ENCODE assay signal across 9 mouse cellular contexts in the genomic region with DNA sequence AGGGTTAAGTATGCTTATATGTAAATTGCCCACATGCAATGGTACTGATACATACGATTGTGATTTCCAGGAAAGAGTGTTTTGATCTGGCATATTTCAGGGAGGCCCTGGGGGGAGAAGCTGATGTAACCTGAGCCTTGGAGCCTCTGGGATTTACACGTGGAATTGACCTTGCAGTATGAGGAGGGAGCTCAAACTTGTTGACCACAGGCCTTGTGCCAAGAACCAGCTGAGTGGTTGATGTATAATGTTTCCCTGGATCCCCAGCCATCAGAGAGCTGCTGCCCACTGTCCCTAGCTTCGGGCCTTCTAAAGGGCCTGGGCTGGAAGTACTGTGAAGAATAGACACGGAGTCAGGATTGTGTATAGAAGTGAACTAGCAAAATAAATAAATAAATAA. TPM values are rescaled to one million over a fixed set of nuclear protein-coding genes. Genes with fewer than 3 reads are reported as not detected.
DNase-seq lines count a peak whose midpoint lies in the region; ATAC-seq and TF ChIP-seq lines count a peak whose summit lies in the region.
"Had no signal": no experiment of that assay in that cellular context is flagged by ENCODE, and none has a peak within 500 bp of the region (broad histone marks: within the 10 kb centered on the region; RNA-seq: fewer than 3 reads in every experiment).

No protein-coding gene starts in this region.

- H3K4me3 ChIP-seq in heart, postnatal 0 days (ENCODE audit: low read depth, low read length) = peak overlapping the region; percentile 87
- peak overlapping the region; percentile 78 for H3K4me3 ChIP-seq in embryonic fibroblast, embryonic 13.5 days (ENCODE audit: insufficient read depth, low read length)
- peak overlapping the region; percentile 72 for H3K4me3 ChIP-seq in kidney, postnatal 0 days (replicated peaks; ENCODE audit: low read depth, low read length)
- peak overlapping the region; percentile 68 for H3K4me3 ChIP-seq in midbrain, embryonic 13.5 days (replicated peaks)

- H3K4me2 ChIP-seq in heart, postnatal 0 days (ENCODE audit: low read depth, low read length) = peak overlapping the region; percentile 79
- peak overlapping the region; percentile 91 for H3K4me2 ChIP-seq in kidney, postnatal 0 days (ENCODE audit: low read length)
- peak overlapping the region; percentile 72 for H3K4me2 ChIP-seq in midbrain, embryonic 13.5 days (replicated peaks)

- no peak for TF ChIP-seq CTCF in heart, postnatal 0 days (IDR thresholded peaks at IDR 0.05; ENCODE audit: low read depth)
- TF ChIP-seq CTCF in embryonic fibroblast, embryonic 13.5 days (IDR thresholded peaks at IDR 0.05; ENCODE audit: borderline replicate concordance, insufficient read depth, low read length) = no peak
- TF ChIP-seq CTCF in kidney, postnatal 0 days (IDR thresholded peaks at IDR 0.05; ENCODE audit: low read depth) = no peak

- H3K27me3 ChIP-seq in heart, postnatal 0 days (ENCODE audit: control insufficient read depth, insufficient read depth, low read length) = no peaks in the 10 kb centered on the region
- no peaks in the 10 kb centered on the region for H3K27me3 ChIP-seq in kidney, postnatal 0 days (ENCODE audit: insufficient read depth, low read length)
- no peaks in the 10 kb centered on the region for H3K27me3 ChIP-seq in midbrain, embryonic 13.5 days

- intact Hi-C loops in heart, postnatal 36 days (cut with DNase I) = no loop called here

- ATAC-seq in heart, postnatal 0 days (ENCODE audit: insufficient read depth, low read depth) = no peak
- ATAC-seq in kidney, postnatal 0 days (replicated peaks; ENCODE audit: low FRiP score, low read depth) = no peak
- ATAC-seq in midbrain, embryonic 13.5 days = no peak

- DNase-seq in heart, postnatal 0 days (ENCODE audit: low spot score) = no peak
- no peak for DNase-seq in heart, postnatal 36 days
- no peak for DNase-seq in kidney, postnatal 0 days (ENCODE audit: low spot score)
- no peak for DNase-seq in layer of hippocampus, adult 9-10 months (ENCODE audit: low spot score)
- DNase-seq in thymus, postnatal 25 days = no peak
- DNase-seq in thymus, postnatal 10 days (ENCODE audit: low spot score in 2 of 2) = no peak

- H3K9ac ChIP-seq in heart, postnatal 0 days (replicated peaks; ENCODE audit: low read depth, low read length) = no peak overlapping the region
- no peak overlapping the region for H3K9ac ChIP-seq in kidney, postnatal 0 days (ENCODE audit: low read depth, low read length)
- no peak overlapping the region for H3K9ac ChIP-seq in midbrain, embryonic 13.5 days (replicated peaks)

- 47% methylated on average over 4 of the region's 4 CpGs for WGBS in heart, postnatal 0 days
- WGBS in kidney, postnatal 0 days = 46% methylated on average over 4 of the region's 4 CpGs
- 69% methylated on average over 4 of the region's 4 CpGs for WGBS in midbrain, embryonic 13.5 days

- no peak overlapping the region for H3K27ac ChIP-seq in heart, postnatal 0 days (ENCODE audit: low read depth)
- no peak overlapping the region for H3K27ac ChIP-seq in embryonic fibroblast, embryonic 13.5 days (ENCODE audit: insufficient read depth, low read length)
- no peak overlapping the region for H3K27ac ChIP-seq in kidney, postnatal 0 days
- H3K27ac ChIP-seq in midbrain, embryonic 13.5 days = no peak overlapping the region

- H3K9me3 ChIP-seq in heart, postnatal 0 days (replicated peaks; ENCODE audit: control insufficient read depth, low read length) = no peaks in the 10 kb centered on the region
- H3K9me3 ChIP-seq in kidney, postnatal 0 days (replicated peaks; ENCODE audit: low read length) = no peaks in the 10 kb centered on the region
- H3K9me3 ChIP-seq in midbrain, embryonic 13.5 days = no peaks in the 10 kb centered on the region

- no peak for TF ChIP-seq POLR2A in embryonic fibroblast, embryonic 13.5 days (IDR thresholded peaks at IDR 0.05; ENCODE audit: low read depth, low read length)

- TF ChIP-seq EP300 in heart, postnatal 0 days (IDR thresholded peaks at IDR 0.05; ENCODE audit: low read depth) = no peak

- H3K4me1 ChIP-seq in heart, postnatal 0 days (ENCODE audit: control insufficient read depth, insufficient read depth) = peaks cover 11% of the 10 kb centered on the region
- no peaks in the 10 kb centered on the region for H3K4me1 ChIP-seq in embryonic fibroblast, embryonic 13.5 days (ENCODE audit: control insufficient read depth, insufficient read depth, low read length)
- no peaks in the 10 kb centered on the region for H3K4me1 ChIP-seq in kidney, postnatal 0 days (replicated peaks; ENCODE audit: insufficient read depth, low read length)
- peaks cover 13% of the 10 kb centered on the region for H3K4me1 ChIP-seq in midbrain, embryonic 13.5 days (replicated peaks)

- H3K36me3 ChIP-seq in heart, postnatal 0 days (replicated peaks; ENCODE audit: control insufficient read depth, insufficient read depth, low read length) = peaks cover 9% of the 10 kb centered on the region
- H3K36me3 ChIP-seq in kidney, postnatal 0 days (ENCODE audit: insufficient read depth, low read length) = no peaks in the 10 kb centered on the region
- no peaks in the 10 kb centered on the region for H3K36me3 ChIP-seq in midbrain, embryonic 13.5 days

RNA-seq across cellular contexts. Expression of gene Mknk1, which starts 1.0 kb away (rescaled TPM):
- 10.9 and 15.4 TPM in 2 replicates for total RNA-seq in heart, postnatal 0 days (2014; rRNA removed; ENCODE audit: low replicate concordance)
- 15.5 and 16.6 TPM in 2 replicates for polyA plus RNA-seq in heart, postnatal 0 days (2015; fragmentation: Nextera tagmentation; extraction: Ambion mirVana)
- 10 to 100 TPM; 22.8 to 23.8 TPM for total RNA-seq in heart, postnatal 36 days (2021)
- polyA plus RNA-seq in embryonic fibroblast, embryonic 13.5 days (2011; ENCODE audit: insufficient read length, low read depth, missing spikeins) = 23.5 and 30.9 TPM in 2 replicates
- 20.4 and 21.6 TPM in 2 replicates for polyA plus RNA-seq in kidney, postnatal 0 days (2015; fragmentation: Nextera tagmentation; extraction: Ambion mirVana)
- polyA plus RNA-seq in midbrain, embryonic 13.5 days (2015; fragmentation: Nextera tagmentation; extraction: Ambion mirVana) = 23.3 and 25.7 TPM in 2 replicates

RNA-seq across cellular contexts. Expression of gene Mob3c, which starts 12.1 kb away (rescaled TPM):
- 3.1 and 4.9 TPM in 2 replicates for total RNA-seq in heart, postnatal 0 days (2014; rRNA removed; ENCODE audit: low replicate concordance)
- polyA plus RNA-seq in heart, postnatal 0 days (2015; fragmentation: Nextera tagmentation; extraction: Ambion mirVana) = 5.5 and 6.4 TPM in 2 replicates
- 1 to 10 TPM; 4.7 to 5.4 TPM for total RNA-seq in heart, postnatal 36 days (2021)
- 5.8 and 7.2 TPM in 2 replicates for polyA plus RNA-seq in embryonic fibroblast, embryonic 13.5 days (2011; ENCODE audit: insufficient read length, low read depth, missing spikeins)
- 7.4 and 8.9 TPM in 2 replicates for polyA plus RNA-seq in kidney, postnatal 0 days (2015; fragmentation: Nextera tagmentation; extraction: Ambion mirVana)
- polyA plus RNA-seq in midbrain, embryonic 13.5 days (2015; fragmentation: Nextera tagmentation; extraction: Ambion mirVana) = 4.0 and 4.9 TPM in 2 replicates

RNA-seq across cellular contexts. Expression of gene Kncn, which starts 44.2 kb away (rescaled TPM):
- not detected in 2 replicates for total RNA-seq in heart, postnatal 0 days (2014; rRNA removed; ENCODE audit: low replicate concordance)
- polyA plus RNA-seq in heart, postnatal 0 days (2015; fragmentation: Nextera tagmentation; extraction: Ambion mirVana) = not detected in 2 replicates
- total RNA-seq in heart, postnatal 36 days (2021) = not detected
- not detected in 2 replicates for polyA plus RNA-seq in embryonic fibroblast, embryonic 13.5 days (2011; ENCODE audit: insufficient read length, low read depth, missing spikeins)
- polyA plus RNA-seq in kidney, postnatal 0 days (2015; fragmentation: Nextera tagmentation; extraction: Ambion mirVana) = 0.05 and 0.09 TPM in 2 replicates
- polyA plus RNA-seq in midbrain, embryonic 13.5 days (2015; fragmentation: Nextera tagmentation; extraction: Ambion mirVana) = 0.24 TPM in 1 of 2 replicates, not detected in the other
- total RNA-seq: adrenal gland, postnatal 36 days had no signal

RNA-seq across cellular contexts. Expression of gene 6430628N08Rik, which starts 50.5 kb away (rescaled TPM):
- not detected in 2 replicates for total RNA-seq in heart, postnatal 0 days (2014; rRNA removed; ENCODE audit: low replicate concordance)
- polyA plus RNA-seq in heart, postnatal 0 days (2015; fragmentation: Nextera tagmentation; extraction: Ambion mirVana) = not detected in 2 replicates
- not detected for total RNA-seq in heart, postnatal 36 days (2021)
- not detected in 2 replicates for polyA plus RNA-seq in embryonic fibroblast, embryonic 13.5 days (2011; ENCODE audit: insufficient read length, low read depth, missing spikeins)
- polyA plus RNA-seq in kidney, postnatal 0 days (2015; fragmentation: Nextera tagmentation; extraction: Ambion mirVana) = not detected in 2 replicates
- 0.12 and 0.32 TPM in 2 replicates for polyA plus RNA-seq in midbrain, embryonic 13.5 days (2015; fragmentation: Nextera tagmentation; extraction: Ambion mirVana)
- total RNA-seq: adrenal gland, postnatal 36 days had no signal

RNA-seq across cellular contexts. Expression of gene Atpaf1, which starts 55.3 kb away (rescaled TPM):
- 40.0 and 49.0 TPM in 2 replicates for total RNA-seq in heart, postnatal 0 days (2014; rRNA removed; ENCODE audit: low replicate concordance)
- polyA plus RNA-seq in heart, postnatal 0 days (2015; fragmentation: Nextera tagmentation; extraction: Ambion mirVana) = 75.9 and 86.4 TPM in 2 replicates
- 10 to 100 TPM; 82.3 to 95.1 TPM for total RNA-seq in heart, postnatal 36 days (2021)
- polyA plus RNA-seq in embryonic fibroblast, embryonic 13.5 days (2011; ENCODE audit: insufficient read length, low read depth, missing spikeins) = 29.2 and 31.5 TPM in 2 replicates
- polyA plus RNA-seq in kidney, postnatal 0 days (2015; fragmentation: Nextera tagmentation; extraction: Ambion mirVana) = 61.6 and 62.1 TPM in 2 replicates
- 38.7 and 41.9 TPM in 2 replicates for polyA plus RNA-seq in midbrain, embryonic 13.5 days (2015; fragmentation: Nextera tagmentation; extraction: Ambion mirVana)
